Mouse (Mus musculus) right cerebral cortex, postnatal 25 days (tissue): ENCODE measurements at regions not wholly inside any gene's neighbourhood (a gene's known extent, or its start where the extent isn't known, plus 50 kb on each side); places are given as distances from the start of the nearest gene placed in this dataset.

ENCODE experiments used
- DNase-seq: peaks from one replicate; pipeline ENCODE4 v3.0.0; 2022

- DNase-seq = no peak
Measured at GRCm38 (mm10) chr10:126070984-126071713, 105.2 kb downstream of the Lrig3 start.

GRCm38 (mm10) chr10:126071714-126072057 lies 105.7 kb downstream of the Lrig3 start:
- DNase-seq = no peak

GRCm38 (mm10) chr10:126077313-126077966 lies 111.5 kb downstream of the Lrig3 start:
- no peak for DNase-seq

GRCm38 (mm10) chr10:126082576-126082975 lies 116.6 kb downstream of the Lrig3 start:
- no peak for DNase-seq

GRCm38 (mm10) chr10:126086684-126087083 lies 120.7 kb downstream of the Lrig3 start:
- no peak for DNase-seq

- peak; percentile 56 for DNase-seq
Measured at GRCm38 (mm10) chr10:126094238-126094880, 128.4 kb downstream of the Lrig3 start.

- DNase-seq = no peak
Measured at GRCm38 (mm10) chr10:126097896-126098295, 131.9 kb downstream of the Lrig3 start.

- no peak for DNase-seq
Measured at GRCm38 (mm10) chr10:126102876-126103275, 136.9 kb downstream of the Lrig3 start.

GRCm38 (mm10) chr10:126113106-126113505 lies 147.1 kb downstream of the Lrig3 start:
- DNase-seq = no peak

- no peak for DNase-seq
Measured at GRCm38 (mm10) chr10:126115386-126115785, 149.4 kb downstream of the Lrig3 start.

GRCm38 (mm10) chr10:126121626-126122025 lies 155.7 kb downstream of the Lrig3 start:
- no peak for DNase-seq

- DNase-seq = no peak
Measured at GRCm38 (mm10) chr10:126122504-126122903, 156.5 kb downstream of the Lrig3 start.

- no peak for DNase-seq
Measured at GRCm38 (mm10) chr10:126133188-126133587, 167.2 kb downstream of the Lrig3 start.

GRCm38 (mm10) chr10:126133957-126134356 lies 168.0 kb downstream of the Lrig3 start:
- DNase-seq = no peak

- DNase-seq = no peak
Measured at GRCm38 (mm10) chr10:126138585-126138984, 172.6 kb downstream of the Lrig3 start.

- DNase-seq = no peak
Measured at GRCm38 (mm10) chr10:126141586-126141985, 175.6 kb downstream of the Lrig3 start.

GRCm38 (mm10) chr10:126143833-126144232 lies 177.9 kb downstream of the Lrig3 start:
- no peak for DNase-seq

- no peak for DNase-seq
Measured at GRCm38 (mm10) chr10:126144609-126145202, 178.7 kb downstream of the Lrig3 start.

- no peak for DNase-seq
Measured at GRCm38 (mm10) chr10:126157300-126157699, 191.3 kb downstream of the Lrig3 start.

- no peak for DNase-seq
Measured at GRCm38 (mm10) chr10:126165215-126165614, 199.2 kb downstream of the Lrig3 start.

- DNase-seq = no peak
Measured at GRCm38 (mm10) chr10:126169095-126169873, 203.3 kb downstream of the Lrig3 start.

- DNase-seq = no peak
Measured at GRCm38 (mm10) chr10:126169874-126170163, 203.9 kb downstream of the Lrig3 start.
